Mouse (Mus musculus): ENCODE data around the gene Gm42417. TPM values are rescaled to one million over a fixed set of nuclear protein-coding genes. Genes with fewer than 3 reads are reported as not detected.
A peak's percentile ranks its signal among the peaks of the same experiment; 100 is the strongest.

Gene Gm42417
- polyA plus RNA-seq (2012; rRNA removed): 0.05 and 0.08 TPM in 2 replicates

GRCm38 (mm10) chr1:36539186-36539585 lies at the start of gene Gm42417:
Gm42417 (minus strand) TSS chr1:36539429.
- Histone ChIP-seq H3K36me3 (ENCODE audit: control insufficient read depth, insufficient read depth, low read length) (no peaks in the 10 kb centered on the region; the same call in 1 of the 2 replicates), H3K4me1 (ENCODE audit: control insufficient read depth, insufficient read depth, low read length) (peaks cover 5% of the 10 kb centered on the region; the same call in 1 of the 2 replicates), H3K27ac (ENCODE audit: control insufficient read depth, insufficient read depth, low read depth, low read length) (no peak within 1 kb of the TSS), H3K27me3 (ENCODE audit: control insufficient read depth, insufficient read depth, low read length) (no peaks in the 10 kb centered on the region), H3K4me3 (ENCODE audit: control insufficient read depth, low read depth, low read length) (no peak within 1 kb of the TSS)
- TF ChIP-seq POLR2A (IDR thresholded peaks at IDR 0.05; ENCODE audit: control insufficient read depth, low read depth, low read length) (no peak), CTCF (IDR thresholded peaks at IDR 0.05; ENCODE audit: control insufficient read depth, insufficient read depth, insufficient replicate concordance, low read depth, low read length) (no peak)

DNA sequence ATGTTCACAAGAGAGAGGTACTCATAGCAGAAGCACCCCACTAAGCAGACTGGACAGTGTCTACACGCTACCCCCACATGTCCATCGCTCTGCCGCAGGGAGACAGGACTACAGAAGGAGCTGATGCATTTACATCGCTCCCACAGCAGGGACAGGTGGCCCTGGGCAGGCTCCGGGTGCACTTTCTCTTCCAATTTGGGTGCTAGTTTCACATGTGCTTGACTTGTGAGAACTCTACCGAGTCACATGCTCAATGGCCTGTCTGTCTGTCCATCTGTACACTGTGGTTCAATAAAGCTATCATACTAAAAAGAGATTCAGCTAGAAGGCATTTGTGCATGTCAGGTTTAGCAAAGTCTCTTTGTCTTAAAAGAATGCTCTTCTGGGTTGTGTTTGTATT lies 48.6 kb upstream of the Gm42417 start:
- TF ChIP-seq POLR2A (IDR thresholded peaks at IDR 0.05; ENCODE audit: control insufficient read depth, low read depth, low read length): no peak
- Histone ChIP-seq H3K36me3 (ENCODE audit: control insufficient read depth, insufficient read depth, low read length) (no peaks in the 10 kb centered on the region; the same call in 1 of the 2 replicates), H3K27me3 (ENCODE audit: control insufficient read depth, insufficient read depth, low read length) (no peaks in the 10 kb centered on the region), H3K4me1 (ENCODE audit: control insufficient read depth, insufficient read depth, low read length) (no peaks in the 10 kb centered on the region), H3K27ac (ENCODE audit: control insufficient read depth, insufficient read depth, low read depth, low read length) (no peak overlapping the region), H3K4me3 (ENCODE audit: control insufficient read depth, low read depth, low read length) (no peak overlapping the region)

- Histone ChIP-seq H3K4me3 (ENCODE audit: control insufficient read depth, low read depth, low read length) (no peak overlapping the region), H3K27ac (ENCODE audit: control insufficient read depth, insufficient read depth, low read depth, low read length) (no peak overlapping the region), H3K4me1 (ENCODE audit: control insufficient read depth, insufficient read depth, low read length) (no peaks in the 10 kb centered on the region), H3K27me3 (ENCODE audit: control insufficient read depth, insufficient read depth, low read length) (no peaks in the 10 kb centered on the region), H3K36me3 (ENCODE audit: control insufficient read depth, insufficient read depth, low read length) (no peaks in the 10 kb centered on the region; the same call in 1 of the 2 replicates)
- TF ChIP-seq POLR2A (IDR thresholded peaks at IDR 0.05; ENCODE audit: control insufficient read depth, low read depth, low read length): no peak
- no peak for TF ChIP-seq CTCF (IDR thresholded peaks at IDR 0.05; ENCODE audit: control insufficient read depth, insufficient read depth, insufficient replicate concordance, low read depth, low read length)
Measured at GRCm38 (mm10) chr1:36586288-36586687, 47.1 kb upstream of the Gm42417 start.

DNA sequence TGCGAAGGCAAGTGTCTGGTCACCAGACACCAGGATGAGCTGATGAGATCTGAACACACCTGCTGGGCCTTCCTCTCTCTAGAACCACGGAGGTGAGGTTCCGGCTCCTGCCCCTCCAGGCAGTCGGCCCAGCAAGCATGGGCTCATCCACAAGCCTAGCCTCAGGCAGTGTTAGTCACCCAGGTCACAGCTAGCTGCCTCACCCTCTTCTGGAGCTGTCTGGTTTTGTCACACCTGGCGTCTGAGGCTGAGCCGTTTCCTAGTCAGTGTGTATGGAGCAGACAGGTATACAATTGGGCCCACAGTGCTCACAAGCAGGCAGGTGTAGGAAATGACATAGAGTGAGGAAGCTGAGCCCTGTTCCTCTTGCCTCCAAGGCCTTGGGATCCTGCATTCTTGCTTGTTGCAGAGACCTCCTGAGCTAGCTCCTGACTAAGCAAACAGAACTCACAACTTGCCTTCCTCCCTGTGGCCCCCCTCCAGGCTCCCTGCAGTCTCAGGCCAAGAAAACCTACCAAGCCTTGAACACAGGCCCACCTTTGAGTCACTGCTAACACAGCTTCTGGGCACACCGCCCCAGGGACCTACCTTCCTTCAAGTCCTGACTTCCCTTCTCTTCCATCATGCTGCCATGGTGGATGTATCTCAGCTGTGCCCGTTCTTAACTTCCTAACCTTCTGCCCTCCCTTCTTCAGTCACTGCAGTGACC lies 44.3 kb upstream of the Gm42417 start:
- Histone ChIP-seq H3K27ac (ENCODE audit: control insufficient read depth, insufficient read depth, low read depth, low read length) (no peak overlapping the region), H3K27me3 (ENCODE audit: control insufficient read depth, insufficient read depth, low read length) (no peaks in the 10 kb centered on the region), H3K36me3 (ENCODE audit: control insufficient read depth, insufficient read depth, low read length) (no peaks in the 10 kb centered on the region; the same call in 1 of the 2 replicates), H3K4me3 (ENCODE audit: control insufficient read depth, low read depth, low read length) (no peak overlapping the region), H3K4me1 (ENCODE audit: control insufficient read depth, insufficient read depth, low read length) (peaks cover 4% of the 10 kb centered on the region; the same call in 1 of the 2 replicates)
- no peak for TF ChIP-seq POLR2A (IDR thresholded peaks at IDR 0.05; ENCODE audit: control insufficient read depth, low read depth, low read length)
- TF ChIP-seq CTCF (IDR thresholded peaks at IDR 0.05; ENCODE audit: control insufficient read depth, insufficient read depth, insufficient replicate concordance, low read depth, low read length): no peak

- no peak overlapping the region for H3K27ac ChIP-seq (ENCODE audit: control insufficient read depth, insufficient read depth, low read depth, low read length)
Measured at GRCm38 (mm10) chr1:36582211-36582610, 43.0 kb upstream of the Gm42417 start.

GRCm38 (mm10) chr1:36581260-36581659 lies 42.0 kb upstream of the Gm42417 start:
- Histone ChIP-seq H3K27ac (ENCODE audit: control insufficient read depth, insufficient read depth, low read depth, low read length) (peak overlapping the region; percentile 36; the same call in 1 of the 2 replicates), H3K27me3 (ENCODE audit: control insufficient read depth, insufficient read depth, low read length) (no peaks in the 10 kb centered on the region), H3K4me3 (ENCODE audit: control insufficient read depth, low read depth, low read length) (no peak overlapping the region), H3K4me1 (ENCODE audit: control insufficient read depth, insufficient read depth, low read length) (peaks cover 4% of the 10 kb centered on the region; the same call in 1 of the 2 replicates), H3K36me3 (ENCODE audit: control insufficient read depth, insufficient read depth, low read length) (no peaks in the 10 kb centered on the region; the same call in 1 of the 2 replicates)
- no peak for TF ChIP-seq POLR2A (IDR thresholded peaks at IDR 0.05; ENCODE audit: control insufficient read depth, low read depth, low read length)
- TF ChIP-seq CTCF (IDR thresholded peaks at IDR 0.05; ENCODE audit: control insufficient read depth, insufficient read depth, insufficient replicate concordance, low read depth, low read length): no peak

More at GRCm38 (mm10) chr1:36582211-36582610, 43.0 kb upstream of the Gm42417 start:
- no peak for TF ChIP-seq CTCF (IDR thresholded peaks at IDR 0.05; ENCODE audit: control insufficient read depth, insufficient read depth, insufficient replicate concordance, low read depth, low read length)
- no peak for TF ChIP-seq POLR2A (IDR thresholded peaks at IDR 0.05; ENCODE audit: control insufficient read depth, low read depth, low read length)
- Histone ChIP-seq H3K4me1 (ENCODE audit: control insufficient read depth, insufficient read depth, low read length) (peaks cover 4% of the 10 kb centered on the region; the same call in 1 of the 2 replicates), H3K36me3 (ENCODE audit: control insufficient read depth, insufficient read depth, low read length) (no peaks in the 10 kb centered on the region; the same call in 1 of the 2 replicates), H3K27me3 (ENCODE audit: control insufficient read depth, insufficient read depth, low read length) (no peaks in the 10 kb centered on the region), H3K4me3 (ENCODE audit: control insufficient read depth, low read depth, low read length) (no peak overlapping the region)

- peaks cover 4% of the 10 kb centered on the region; the same call in 1 of the 2 replicates for H3K4me1 ChIP-seq (ENCODE audit: control insufficient read depth, insufficient read depth, low read length)
Measured at GRCm38 (mm10) chr1:36580384-36581207, 41.4 kb upstream of the Gm42417 start.

More at GRCm38 (mm10) chr1:36580384-36581207, 41.4 kb upstream of the Gm42417 start:
- TF ChIP-seq POLR2A (IDR thresholded peaks at IDR 0.05; ENCODE audit: control insufficient read depth, low read depth, low read length) (no peak; the same call in 1 of the 2 replicates), CTCF (IDR thresholded peaks at IDR 0.05; ENCODE audit: control insufficient read depth, insufficient read depth, insufficient replicate concordance, low read depth, low read length) (no peak)
- Histone ChIP-seq H3K36me3 (ENCODE audit: control insufficient read depth, insufficient read depth, low read length) (no peaks in the 10 kb centered on the region; the same call in 1 of the 2 replicates), H3K4me3 (ENCODE audit: control insufficient read depth, low read depth, low read length) (no peak overlapping the region), H3K27me3 (ENCODE audit: control insufficient read depth, insufficient read depth, low read length) (no peaks in the 10 kb centered on the region), H3K27ac (ENCODE audit: control insufficient read depth, insufficient read depth, low read depth, low read length) (peak overlapping the region; percentile 36)
